Mouse (Mus musculus) heart, embryonic 11.5 days (tissue): ENCODE measurements around the gene Gm5475. TPM values are rescaled to one million over a fixed set of nuclear protein-coding genes. Genes with fewer than 3 reads are reported as not detected.
A peak's percentile ranks its signal among the peaks of the same experiment; 100 is the strongest.

Experiments
- ATAC-seq: fragments of 200-750 bp; cut with Nextera tagmentation; replicated peaks from 2 replicates; pipeline ENCODE4 v1.8.0; 2017; ENCODE audit warnings: moderate library complexity; ENCODE audit not compliant: insufficient number of reproducible peaks, low FRiP score, low TSS enrichment
- H3K27ac ChIP-seq: fragments of 300-500 bp; sonication (generic); 2 replicates; pipeline ENCODE4 v1.5.1; 2014; ENCODE audit warnings: mild to moderate bottlenecking, low read depth, low read length
- H3K27me3 ChIP-seq: fragments of 300-500 bp; sonication (generic); 2 replicates; pipeline ENCODE4 v1.6.1; 2014; ENCODE audit warnings: mild to moderate bottlenecking, low read length, mixed read lengths; ENCODE audit not compliant: control insufficient read depth, insufficient read depth
- H3K36me3 ChIP-seq: fragments of 300-500 bp; sonication (generic); 2 replicates; pipeline ENCODE4 v1.6.1; 2014; ENCODE audit warnings: mild to moderate bottlenecking, low read length, moderate library complexity, mixed read lengths; ENCODE audit not compliant: control insufficient read depth, insufficient read depth
- H3K4me1 ChIP-seq: fragments of 300-500 bp; sonication (generic); 2 replicates; pipeline ENCODE4 v1.6.1; 2014; ENCODE audit warnings: low read length; ENCODE audit not compliant: control insufficient read depth, insufficient read depth
- H3K4me2 ChIP-seq: fragments of 300-500 bp; sonication (generic); 2 replicates; pipeline ENCODE4 v1.6.1; 2014; ENCODE audit warnings: mild to moderate bottlenecking, moderate library complexity
- H3K4me3 ChIP-seq: fragments of 300-500 bp; sonication (generic); 2 replicates; pipeline ENCODE4 v1.5.1; 2014; ENCODE audit warnings: low read depth, low read length
- H3K9ac ChIP-seq: fragments of 300-500 bp; sonication (generic); 2 replicates; pipeline ENCODE4 v1.6.1; 2014; ENCODE audit warnings: mild to moderate bottlenecking, low read depth, low read length, moderate library complexity
- H3K9me3 ChIP-seq: fragments of 300-500 bp; sonication (generic); replicated peaks from 2 replicates; pipeline ENCODE4 v1.6.1; 2016; ENCODE audit warnings: low read length; ENCODE audit not compliant: control insufficient read depth
- WGBS: fragments of 180-500 bp; shearing (Covaris S2); extraction: QIAGEN DNeasy Blood & Tissue Kit; methylation state at CpG from one replicate; pipeline ENCODE4 v1.1.7; 2014; ENCODE audit not compliant: insufficient replicate concordance; 5-methylcytosine and 5-hydroxymethylcytosine counted together
- polyA plus RNA-seq: library from polyadenylated mRNA; unstranded; fragments of >200 nt; fragmentation: Nextera tagmentation; extraction: Ambion mirVana; gene quantifications from 2 replicates; pipeline ENCODE4 v1.2.1, GENCODE M21; 2014

The Gm5475 gene
- polyA plus RNA-seq, 1 experiment from 2014 or later: not detected

DNA sequence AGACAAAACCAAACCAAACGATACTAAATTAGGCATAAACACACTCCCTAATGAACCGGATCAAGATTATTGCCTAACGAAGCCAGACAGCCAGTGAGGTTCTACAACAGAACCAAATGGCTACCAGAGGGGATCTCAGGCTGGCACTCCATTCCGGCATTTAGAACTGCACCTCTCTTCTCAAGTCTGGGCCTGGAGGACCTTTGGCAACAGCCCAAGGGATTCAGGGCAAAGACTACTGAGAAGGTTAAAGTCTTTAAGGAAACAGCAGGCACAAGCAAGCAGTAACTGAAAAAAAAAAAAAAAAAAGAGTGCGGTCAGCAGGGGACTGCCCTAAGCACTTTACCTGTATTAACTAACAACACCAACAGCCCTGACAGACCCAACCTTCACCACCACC, 40.1 kb downstream of the Gm5475 start:
- H3K9me3 ChIP-seq: no peaks in the 10 kb centered on the region
- H3K9ac ChIP-seq: no peak overlapping the region
- H3K4me1 ChIP-seq: peaks cover 4% of the 10 kb centered on the region
- 81% methylated on average over 4 of the region's 5 CpGs for WGBS
- no peak for ATAC-seq
- H3K36me3 ChIP-seq: no peaks in the 10 kb centered on the region
- no peak overlapping the region for H3K4me3 ChIP-seq
- H3K4me2 ChIP-seq: no peak overlapping the region
- 0 out of 2 replicates have a peak, but pooled peaks cover 4% of the 10 kb centered on the region for H3K27me3 ChIP-seq
- H3K27ac ChIP-seq: no peak overlapping the region

DNA sequence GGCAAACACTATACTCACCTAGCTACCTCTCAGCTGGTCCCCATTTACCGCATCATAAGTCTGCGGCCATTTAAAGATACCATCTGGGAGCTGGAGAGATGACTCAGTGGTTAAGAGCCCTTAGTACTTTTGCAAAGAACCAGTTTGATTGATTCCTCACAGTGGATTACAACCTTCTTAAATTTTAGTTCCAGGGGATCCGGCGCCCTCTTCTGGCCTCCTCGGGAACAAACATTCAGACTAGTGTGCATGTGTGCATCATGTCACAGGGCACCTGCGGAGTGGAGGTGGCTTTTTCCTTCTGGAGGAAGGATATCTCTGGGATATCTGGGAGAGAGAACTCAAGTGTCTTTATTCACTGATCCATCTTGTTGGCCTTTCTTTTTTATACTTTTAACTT, 41.8 kb downstream of the Gm5475 start:
- Histone ChIP-seq H3K4me1 (peaks cover 10% of the 10 kb centered on the region), H3K4me3 (no peak overlapping the region), H3K36me3 (no peaks in the 10 kb centered on the region), H3K9ac (no peak overlapping the region), H3K27ac (no peak overlapping the region), H3K27me3 (0 out of 2 replicates have a peak, but pooled peaks cover 4% of the 10 kb centered on the region), H3K9me3 (no peaks in the 10 kb centered on the region), H3K4me2 (no peak overlapping the region)
- no peak for ATAC-seq
- 22% methylated on average over 6 of the region's 6 CpGs for WGBS

DNA sequence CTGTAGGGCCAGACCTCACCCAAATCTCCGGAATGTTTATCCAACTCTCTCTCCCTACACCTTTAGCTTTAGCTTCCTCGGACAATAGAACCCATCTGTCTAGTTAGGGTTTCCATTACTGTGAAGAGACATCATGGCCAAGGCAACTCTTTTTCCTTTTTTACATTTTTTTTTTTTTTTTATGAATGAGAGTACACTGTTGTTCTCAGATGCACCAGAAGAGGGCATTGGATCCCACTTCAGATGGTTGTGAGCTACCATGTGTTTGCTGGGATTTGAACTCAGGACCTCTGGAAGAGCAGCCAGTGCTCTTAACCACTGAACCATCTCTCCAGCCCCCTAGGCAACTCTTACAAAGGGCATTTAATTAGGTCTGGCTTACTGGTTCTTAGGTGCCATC, 43.5 kb downstream of the Gm5475 start:
- Histone ChIP-seq H3K27ac (no peak overlapping the region), H3K4me1 (peaks cover 20% of the 10 kb centered on the region), H3K27me3 (no peaks in the 10 kb centered on the region), H3K4me2 (no peak overlapping the region), H3K4me3 (no peak overlapping the region), H3K9ac (no peak overlapping the region), H3K9me3 (no peaks in the 10 kb centered on the region), H3K36me3 (no peaks in the 10 kb centered on the region)
- WGBS: 71% methylated on average over 2 of the region's 2 CpGs
- ATAC-seq: no peak

DNA sequence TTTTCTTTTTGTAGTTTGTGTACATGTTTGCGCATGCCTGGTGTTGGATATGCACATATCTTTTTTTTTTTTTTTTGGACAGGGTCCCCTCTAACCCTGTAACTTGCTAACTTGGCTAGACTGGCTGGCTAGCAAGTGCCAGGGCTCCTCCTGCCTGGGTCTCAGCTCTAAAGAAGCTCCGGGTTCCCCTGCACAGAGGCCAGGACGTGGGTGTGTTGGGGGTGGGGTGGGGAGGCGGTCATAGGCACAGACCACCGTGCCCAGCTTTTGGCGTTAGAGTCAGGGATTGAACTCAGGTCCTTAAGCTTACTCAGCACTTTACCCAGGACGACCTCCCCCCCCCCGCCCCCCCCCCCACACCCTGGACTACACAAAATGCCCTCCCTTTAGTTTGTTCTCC, 45.8 kb downstream of the Gm5475 start:
- Histone ChIP-seq H3K27ac (no peak overlapping the region), H3K4me2 (peak overlapping the region; percentile 91), H3K4me1 (peaks cover 16% of the 10 kb centered on the region; the same call in 1 of the 2 replicates), H3K4me3 (peak overlapping the region; percentile 85), H3K9me3 (no peaks in the 10 kb centered on the region), H3K27me3 (no peaks in the 10 kb centered on the region), H3K36me3 (peaks cover 3% of the 10 kb centered on the region; the same call in 1 of the 2 replicates), H3K9ac (no peak overlapping the region; the same call in 1 of the 2 replicates)
- no peak for ATAC-seq
- WGBS: 36% methylated on average over 8 of the region's 8 CpGs

DNA sequence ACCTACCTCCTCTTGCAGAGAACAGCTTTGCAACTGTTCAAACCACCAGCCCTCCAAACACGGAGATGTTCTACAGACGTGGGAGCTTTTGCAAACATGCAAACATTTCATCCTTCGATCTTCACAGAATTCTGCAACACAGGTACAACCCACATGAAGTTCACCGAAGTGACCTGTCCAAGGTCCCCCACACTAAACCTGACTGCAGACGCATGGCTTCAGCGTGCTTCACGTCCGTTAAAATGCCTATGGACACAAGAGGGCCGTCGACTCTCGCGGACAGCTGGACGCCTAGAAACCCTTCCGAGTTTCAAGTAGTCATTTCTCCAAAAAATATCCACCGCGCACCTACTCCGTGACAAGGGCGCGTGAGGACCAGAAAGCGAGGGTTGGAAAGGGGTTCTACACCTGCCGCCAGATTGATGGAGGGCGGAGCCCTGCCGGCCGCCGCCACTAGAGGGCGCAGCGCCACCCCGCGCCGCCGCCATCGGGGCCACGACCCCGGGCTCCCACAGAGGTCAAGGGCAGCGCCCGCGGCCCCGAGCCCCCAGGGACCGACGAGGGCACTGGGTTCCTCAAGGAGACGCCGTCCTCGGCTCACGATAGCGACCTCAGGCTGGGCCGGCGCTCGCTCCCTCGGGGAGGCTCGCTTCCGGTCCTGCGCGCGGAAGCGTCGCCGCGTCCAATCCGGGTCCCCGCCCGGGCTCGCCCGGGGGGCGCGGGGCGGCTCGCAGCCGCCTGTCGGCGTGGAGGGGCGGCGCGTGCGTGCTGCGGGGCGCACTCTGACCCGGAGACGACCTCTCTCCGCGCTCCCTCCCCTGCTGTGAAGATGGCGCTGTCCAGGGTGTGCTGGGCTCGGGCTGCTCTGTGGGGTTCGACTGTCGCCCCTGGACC, 46.6 kb downstream of the Gm5475 start, which contains the start of gene Letmd1:
TSS of gene Letmd1 (plus strand) at position 729 of the 894 bp plus-strand sequence.
- Histone ChIP-seq H3K9ac (peak within 1 kb of the TSS; percentile 89), H3K4me3 (peak within 1 kb of the TSS; percentile 85), H3K36me3 (peaks cover 3% of the 10 kb centered on the region; the same call in 1 of the 2 replicates), H3K27ac (peak within 1 kb of the TSS; percentile 83), H3K9me3 (no peaks in the 10 kb centered on the region), H3K4me1 (peaks cover 16% of the 10 kb centered on the region; the same call in 1 of the 2 replicates), H3K27me3 (no peaks in the 10 kb centered on the region), H3K4me2 (peak within 1 kb of the TSS; percentile 91)
- ATAC-seq: peak; percentile 87
- 2% methylated on average over 66 of the region's 84 CpGs for WGBS

DNA sequence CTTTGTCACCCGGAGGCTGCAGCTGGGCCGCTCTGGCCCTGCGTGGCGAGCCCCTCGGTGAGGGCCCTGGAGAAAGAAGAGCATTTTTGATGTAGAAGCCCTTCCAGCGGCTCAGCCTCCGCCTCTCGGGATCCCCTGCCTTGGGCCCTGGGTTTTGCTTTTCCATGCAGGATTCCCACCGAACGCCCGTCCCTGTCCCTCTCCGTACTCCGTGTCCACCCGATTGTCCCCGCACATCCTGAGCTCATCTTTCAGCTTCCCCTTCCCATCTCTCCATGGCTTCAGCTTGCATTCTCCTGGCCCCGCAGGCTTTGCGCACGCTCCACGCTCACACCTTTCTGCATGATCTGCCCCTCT, 47.2 kb downstream of the Gm5475 start:
- ATAC-seq: peak; percentile 6
- H3K4me3 ChIP-seq: peak overlapping the region; percentile 85
- H3K4me1 ChIP-seq: peaks cover 16% of the 10 kb centered on the region; the same call in 1 of the 2 replicates
- peak overlapping the region; percentile 91 for H3K4me2 ChIP-seq
- peak overlapping the region; percentile 83; the same call in 1 of the 2 replicates for H3K27ac ChIP-seq
- peak overlapping the region; percentile 89 for H3K9ac ChIP-seq
- H3K9me3 ChIP-seq: no peaks in the 10 kb centered on the region
- WGBS: under 1% methylated on average over 19 of the region's 19 CpGs
- no peaks in the 10 kb centered on the region for H3K27me3 ChIP-seq
- H3K36me3 ChIP-seq: peaks cover 3% of the 10 kb centered on the region; the same call in 1 of the 2 replicates

DNA sequence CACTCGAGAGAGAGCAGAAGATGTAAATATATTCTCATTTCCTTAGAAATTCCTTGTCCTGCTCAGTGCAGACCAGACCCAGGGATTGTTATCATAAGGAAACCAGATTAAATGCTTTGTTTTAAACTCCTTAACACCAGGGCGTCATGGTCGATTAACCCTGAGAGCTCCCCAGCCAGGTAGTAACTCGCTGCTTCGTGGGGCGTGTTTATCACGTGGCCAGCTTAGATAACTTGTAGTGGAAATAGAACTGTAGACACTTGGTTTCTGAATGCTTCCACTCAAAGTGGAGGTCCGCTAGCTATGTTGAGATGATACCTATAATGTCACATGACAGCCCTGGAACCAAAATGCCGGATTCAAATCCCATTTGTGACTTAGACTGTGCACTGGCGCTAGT, 48.1 kb downstream of the Gm5475 start:
- Histone ChIP-seq H3K27me3 (no peaks in the 10 kb centered on the region), H3K27ac (no peak overlapping the region), H3K9ac (no peak overlapping the region; the same call in 1 of the 2 replicates), H3K9me3 (no peaks in the 10 kb centered on the region), H3K4me3 (peak overlapping the region; percentile 85), H3K36me3 (peaks cover 3% of the 10 kb centered on the region), H3K4me2 (peak overlapping the region; percentile 91), H3K4me1 (peaks cover 16% of the 10 kb centered on the region; the same call in 1 of the 2 replicates)
- WGBS: 45% methylated on average over 10 of the region's 10 CpGs
- no peak for ATAC-seq

DNA sequence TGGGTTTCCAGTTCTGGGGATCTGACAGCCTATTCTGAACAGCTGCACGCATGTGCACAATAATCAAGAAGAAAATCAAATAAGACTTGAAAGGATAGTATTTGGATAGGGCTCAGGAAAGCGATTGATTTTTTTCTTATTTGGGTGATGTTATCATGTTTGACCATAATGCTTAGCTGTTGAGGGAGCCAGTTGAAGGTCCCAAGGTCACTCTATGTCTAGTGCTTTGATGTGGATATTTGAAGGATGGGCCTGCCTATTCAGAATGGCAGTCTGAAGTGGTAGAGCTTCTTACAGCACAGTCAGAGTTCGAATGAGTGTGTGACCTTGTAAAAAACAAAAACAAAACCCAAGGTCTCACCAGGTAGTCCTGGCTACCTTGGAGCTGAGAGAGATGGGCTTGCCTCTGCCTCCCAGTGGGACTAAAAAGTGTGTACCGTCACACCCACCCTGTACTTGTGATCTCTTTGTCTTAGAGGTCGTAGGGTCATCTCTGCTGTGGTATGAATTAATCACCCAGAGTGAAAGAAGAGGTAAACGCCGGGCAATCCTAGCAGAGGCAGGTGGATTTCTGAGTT, 52.1 kb downstream of the Gm5475 start:
- no peak for ATAC-seq
- WGBS: 74% methylated on average over 7 of the region's 7 CpGs
- H3K36me3 ChIP-seq: peaks cover 24% of the 10 kb centered on the region

More for the DNA sequence above, 52.1 kb downstream of the Gm5475 start:
- H3K4me1 ChIP-seq: peaks cover 10% of the 10 kb centered on the region; the same call in 1 of the 2 replicates
- no peak overlapping the region for H3K27ac ChIP-seq
- H3K9ac ChIP-seq: no peak overlapping the region
- no peak overlapping the region for H3K4me3 ChIP-seq
- no peak overlapping the region for H3K4me2 ChIP-seq
- no peaks in the 10 kb centered on the region for H3K27me3 ChIP-seq
- no peaks in the 10 kb centered on the region for H3K9me3 ChIP-seq
